Mouse (Mus musculus) liver, embryonic 14.5 days (tissue): ENCODE results near the gene Unc93a. TPM values are rescaled to one million over a fixed set of nuclear protein-coding genes. Genes with fewer than 3 reads are reported as not detected.
"Not testable (repeated sequence)": the region's sequence is repeated elsewhere in the genome, so short reads cannot be mapped to it uniquely, and the experiment has no call there.

Experiments used
- ATAC-seq: fragments of 200-750 bp; cut with Nextera tagmentation; 2 replicates; pipeline ENCODE4 v1.8.0; 2017; ENCODE audit warnings: moderate number of reproducible peaks, mild to moderate bottlenecking, moderate library complexity; ENCODE audit not compliant: insufficient read depth
- DNase-seq, 3 experiments: peaks; one replicate each; pipeline ENCODE4 v3.0.0-alpha.2; 2012 to 2013; ENCODE audit warnings: low read depth in 3 of 3, low spot score in 3 of 3
- H3K27ac ChIP-seq: fragments of 300-500 bp; sonication (generic); 2 replicates; pipeline ENCODE4 v1.5.1; 2014; ENCODE audit warnings: moderate library complexity, mild to moderate bottlenecking, control low read depth, inconsistent platforms
- H3K27me3 ChIP-seq: fragments of 300-500 bp; sonication (generic); 2 replicates; pipeline ENCODE4 v1.6.1; 2014; ENCODE audit warnings: mild to moderate bottlenecking, low read length, moderate library complexity; ENCODE audit not compliant: control insufficient read depth, insufficient read depth
- H3K36me3 ChIP-seq: fragments of 300-500 bp; sonication (generic); replicated peaks from 2 replicates; pipeline ENCODE4 v1.6.1; 2014; ENCODE audit warnings: low read depth; ENCODE audit not compliant: control insufficient read depth, insufficient read depth
- H3K4me1 ChIP-seq, 2 experiments: fragments of 200-500 bp in 1 of 2; fragments of 300-500 bp in 1 of 2; sonication (generic) in 1 of 2; replicated peaks; 2 replicates each; pipeline ENCODE4 v1.6.1; 2012 to 2014; ENCODE audit warnings: antibody characterized with exemption in 1 of 2, inconsistent platforms in 1 of 2, low read length in 1 of 2; ENCODE audit not compliant: control insufficient read depth in 2 of 2, insufficient read depth in 2 of 2
- H3K4me2 ChIP-seq: fragments of 300-500 bp; sonication (generic); 2 replicates; pipeline ENCODE4 v1.6.1; 2014; ENCODE audit warnings: low read depth, mild to moderate bottlenecking, control low read depth, moderate library complexity
- H3K4me3 ChIP-seq, 2 experiments: fragments of 200-500 bp in 1 of 2; fragments of 300-500 bp in 1 of 2; sonication (generic) in 1 of 2; 2 replicates each; pipeline ENCODE4 v1.5.1; 2012 to 2014; ENCODE audit warnings: low read depth in 2 of 2, low read length in 2 of 2, mild to moderate bottlenecking in 2 of 2, control low read depth in 1 of 2, inconsistent platforms in 1 of 2, moderate library complexity in 1 of 2; ENCODE audit not compliant: insufficient read depth in 1 of 2
- H3K9ac ChIP-seq: fragments of 300-500 bp; sonication (generic); replicated peaks from 2 replicates; pipeline ENCODE4 v1.6.1; 2014; ENCODE audit warnings: mild to moderate bottlenecking, control low read depth, moderate library complexity
- H3K9me3 ChIP-seq: fragments of 300-500 bp; sonication (generic); 2 replicates; pipeline ENCODE4 v1.6.1; 2016; ENCODE audit warnings: low read length, mixed read lengths; ENCODE audit not compliant: control insufficient read depth
- WGBS: fragments of 180-500 bp; shearing (Covaris S2); extraction: QIAGEN DNeasy Blood & Tissue Kit; methylation state at CpG from one replicate; pipeline ENCODE4 v1.1.7; 2014; ENCODE audit not compliant: insufficient replicate concordance; 5-methylcytosine and 5-hydroxymethylcytosine counted together
- polyA plus RNA-seq, 2 experiments: library from polyadenylated mRNA; depleted of rRNA in 1 of 2; stranded (reverse) in 1 of 2; unstranded in 1 of 2; fragments of >200 nt; fragmentation: Nextera tagmentation in 1 of 2; extraction: Ambion mirVana in 1 of 2; gene quantifications; 2 replicates each; pipeline versions ENCODE4 v1.2.1 to v1.2.3; 2012 to 2014

Gene Unc93a
- polyA plus RNA-seq, 2 experiments: not detected

DNA sequence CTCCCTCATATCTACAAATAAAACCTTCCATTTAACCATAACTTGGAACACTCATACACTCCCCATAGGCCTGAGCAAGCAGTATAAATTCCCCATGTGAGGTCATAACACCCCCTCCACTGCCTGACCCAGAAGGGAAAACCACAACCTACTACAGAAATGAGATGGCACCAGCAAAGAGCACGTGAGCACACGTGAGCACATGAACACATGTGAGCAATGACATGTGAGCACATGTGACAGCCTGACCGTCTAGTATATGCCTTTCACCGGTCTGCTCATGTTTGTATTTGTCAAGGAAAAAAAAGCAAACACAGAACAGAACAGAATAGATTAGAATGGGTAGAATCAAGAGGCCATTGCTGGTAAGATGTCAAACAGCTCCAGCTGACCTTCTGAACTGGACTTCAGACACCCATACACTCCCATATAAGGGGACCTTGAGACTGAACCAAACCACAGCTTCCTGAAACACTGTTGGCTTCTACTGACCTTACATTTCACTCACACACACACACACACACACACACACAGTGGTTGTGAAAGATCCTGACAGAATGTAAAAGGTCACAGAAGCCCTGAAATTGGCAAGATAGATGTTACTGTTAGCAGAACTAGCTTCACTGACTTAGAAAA is 13.1 kb upstream of the Unc93a start:
- H3K9me3 ChIP-seq, H3K36me3 ChIP-seq, H3K4me3 ChIP-seq, DNase-seq, H3K4me2 ChIP-seq, H3K27me3 ChIP-seq, ATAC-seq, H3K9ac ChIP-seq, H3K27ac ChIP-seq, H3K4me1 ChIP-seq: not testable (repeated sequence)
- 53% methylated on average over 4 of the region's 4 CpGs for WGBS

GRCm38 (mm10) chr17:13142665-13143064 is 11.1 kb upstream of the Unc93a start:
- H3K9me3 ChIP-seq, H3K36me3 ChIP-seq, DNase-seq, H3K4me1 ChIP-seq, H3K4me2 ChIP-seq, ATAC-seq, H3K27ac ChIP-seq, H3K4me3 ChIP-seq, H3K9ac ChIP-seq, H3K27me3 ChIP-seq: not testable (repeated sequence)
- no CpG with 5 or more reads among the region's 2 CpGs for WGBS

DNA sequence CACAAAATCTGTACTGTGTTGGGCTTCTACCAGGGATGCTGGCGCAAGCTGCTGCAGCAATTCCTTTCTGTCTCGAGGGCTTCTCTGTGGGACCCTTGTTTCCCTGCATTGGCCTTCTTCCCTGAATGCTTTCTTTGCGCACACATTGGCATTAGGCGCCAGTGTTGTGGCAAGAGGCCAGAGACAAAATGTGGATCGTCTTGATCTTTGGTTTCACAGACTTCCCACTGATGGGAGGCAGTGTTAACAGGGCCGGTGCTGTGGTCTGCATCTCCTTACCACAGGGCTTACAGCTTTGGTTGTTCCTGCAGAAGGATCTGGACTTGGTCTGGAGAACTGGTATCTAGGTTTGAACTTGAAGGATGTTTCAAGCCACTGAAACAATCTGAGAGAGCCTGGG is 3.7 kb upstream of the Unc93a start:
- H3K36me3 ChIP-seq, H3K4me2 ChIP-seq, DNase-seq, H3K9ac ChIP-seq, H3K4me1 ChIP-seq, H3K4me3 ChIP-seq, H3K27me3 ChIP-seq, ATAC-seq, H3K27ac ChIP-seq, H3K9me3 ChIP-seq: not testable (repeated sequence)
- 50% methylated on average over 1 of the region's 6 CpGs for WGBS

GRCm38 (mm10) chr17:13132352-13132751 is 742 bp upstream of the Unc93a start:
- not testable (repeated sequence) for H3K9me3 ChIP-seq, H3K27ac ChIP-seq, H3K4me2 ChIP-seq, DNase-seq, H3K27me3 ChIP-seq, H3K4me1 ChIP-seq, ATAC-seq, H3K9ac ChIP-seq, H3K4me3 ChIP-seq, H3K36me3 ChIP-seq
- 70% methylated on average over 8 of the region's 8 CpGs for WGBS

GRCm38 (mm10) chr17:13129737-13130465 is 1.7 kb downstream of the Unc93a start:
- H3K27ac ChIP-seq, H3K27me3 ChIP-seq, H3K9me3 ChIP-seq, H3K36me3 ChIP-seq, DNase-seq, H3K4me3 ChIP-seq, H3K4me2 ChIP-seq, H3K4me1 ChIP-seq, H3K9ac ChIP-seq, ATAC-seq: not testable (repeated sequence)
- 62% methylated on average over 8 of the region's 11 CpGs for WGBS

DNA sequence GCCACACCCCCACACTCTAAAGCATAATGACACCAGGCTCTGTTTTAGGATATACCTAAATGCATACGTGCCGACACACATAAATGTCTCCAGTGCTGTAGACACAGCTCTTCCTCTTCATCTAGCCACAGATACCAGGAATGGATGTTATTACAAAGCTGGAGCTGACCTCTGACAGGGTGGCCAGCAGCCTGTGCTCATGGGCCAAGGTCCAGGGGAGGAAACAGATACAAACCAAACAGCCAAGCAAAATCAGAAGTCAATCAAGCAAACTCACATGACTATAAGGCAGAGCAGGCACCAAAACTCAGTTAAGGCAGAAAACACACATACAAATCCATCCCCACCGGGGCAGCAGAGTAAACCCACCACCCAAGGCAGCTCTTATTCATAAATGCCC is 2.3 kb downstream of the Unc93a start:
- 0 out of 2 replicates have a peak, but pooled peaks have one; percentile 15 for ATAC-seq
- H3K27ac ChIP-seq, H3K4me2 ChIP-seq, H3K4me1 ChIP-seq, H3K36me3 ChIP-seq, H3K4me3 ChIP-seq, H3K27me3 ChIP-seq, H3K9me3 ChIP-seq, H3K9ac ChIP-seq, DNase-seq: not testable (repeated sequence)
- no CpG with 5 or more reads among the region's 3 CpGs for WGBS

- ATAC-seq, H3K27me3 ChIP-seq, H3K4me1 ChIP-seq, H3K9me3 ChIP-seq, H3K4me2 ChIP-seq, H3K4me3 ChIP-seq, H3K9ac ChIP-seq, H3K36me3 ChIP-seq, DNase-seq, H3K27ac ChIP-seq: not testable (repeated sequence)
- WGBS: 43% methylated on average over 2 of the region's 3 CpGs
Measured at GRCm38 (mm10) chr17:13124241-13124640, 7.4 kb downstream of the Unc93a start.
